8 mouse cellular contexts compared by ENCODE assay signal in the genomic region with DNA sequence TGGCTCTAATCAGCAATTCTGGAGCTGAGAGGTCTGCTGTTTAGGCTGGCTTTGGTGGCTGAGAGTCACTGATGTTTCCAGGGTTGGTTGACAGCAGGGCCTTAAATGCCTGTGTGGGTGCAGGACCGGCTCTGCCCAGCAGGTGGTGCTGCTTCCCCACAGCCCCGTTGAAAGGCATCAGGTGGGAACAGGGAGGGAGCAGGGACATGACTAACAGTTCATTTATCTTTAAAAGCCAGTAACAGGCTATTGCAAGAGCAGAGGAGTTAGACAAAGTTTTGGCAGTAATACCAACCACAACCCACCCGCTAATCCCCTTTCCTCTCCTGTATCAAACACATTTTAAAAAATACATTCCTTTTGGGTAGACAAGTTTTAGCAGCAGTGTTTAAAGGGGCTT. TPM values are rescaled to one million over a fixed set of nuclear protein-coding genes. Genes with fewer than 3 reads are reported as not detected.
A peak's percentile ranks its signal among the peaks of the same experiment; 100 is the strongest.
DNase-seq lines count a peak whose midpoint lies in the region; ATAC-seq and TF ChIP-seq lines count a peak whose summit lies in the region.

No protein-coding gene starts in this region.

- in situ Hi-C loops in Patski (cut with MboI; ENCODE audit: low pct_unique_long_range_greater_than_20kb): loop anchor here (5.0 kb wide), 1 partner anchor 172 kb away; no protein-coding TSS in a partner anchor

- WGBS in hindbrain, postnatal 0 days: 26% methylated on average over 3 of the region's 3 CpGs

- H3K27ac ChIP-seq in hindbrain, postnatal 0 days: no peak overlapping the region

- ATAC-seq in Patski: peak; percentile 91
- peak; percentile 70; the same call in 1 of the 2 replicates for ATAC-seq in hindbrain, postnatal 0 days
- peak; percentile 92 for ATAC-seq in megakaryocyte-erythroid progenitor cell, adult 5-6 weeks (replicated peaks; ENCODE audit: low FRiP score, low TSS enrichment, poor library complexity, severe bottlenecking)

- POLR2A ChIA-PET in Patski (lab: Charles Lee): no interaction called here

- CTCF ChIA-PET in Patski (lab: Charles Lee): interaction anchor here (0.6 to 1.1 kb wide), 5 partner anchors 12 to 275 kb away, joined by 3 read pairs; no protein-coding TSS in a partner anchor

- H3K4me2 ChIP-seq in hindbrain, postnatal 0 days (ENCODE audit: low read depth, low read length): no peak overlapping the region

- H3K27me3 ChIP-seq in Patski: no peaks in the 10 kb centered on the region
- no peaks in the 10 kb centered on the region for H3K27me3 ChIP-seq in hindbrain, postnatal 0 days (ENCODE audit: insufficient read depth, low read length)

- no peak overlapping the region for H3K4me3 ChIP-seq in hindbrain, postnatal 0 days (ENCODE audit: low read length)

- peaks cover 15% of the 10 kb centered on the region for H3K36me3 ChIP-seq in hindbrain, postnatal 0 days (ENCODE audit: insufficient read depth, low read length)

- peak; percentile 43 for DNase-seq in Patski (ENCODE audit: low read depth, low spot score)
- peak; percentile 85 for DNase-seq in cerebellum, adult 8-10 months
- DNase-seq in frontal cortex, adult 2 months (ENCODE audit: extremely low spot score in 1 of 2, low spot score in 1 of 2): peak; percentile 69 to 93
- DNase-seq in hindbrain, postnatal 0 days (ENCODE audit: low spot score): peak; percentile 84
- DNase-seq in left cerebral cortex, adult 8-10 months (ENCODE audit: low spot score in 2 of 2): peak; percentile 48 to 89
- peak; percentile 79 to 87 for DNase-seq in right cerebral cortex, postnatal 10 days (ENCODE audit: low spot score in 2 of 2)
- peak; percentile 79 to 88 for DNase-seq in urinary bladder, postnatal 36 days (ENCODE audit: low spot score in 2 of 2)

- no peak overlapping the region for H3K9ac ChIP-seq in hindbrain, postnatal 0 days (replicated peaks; ENCODE audit: low read length)

- peak; percentile 99 for TF ChIP-seq CTCF in Patski (IDR thresholded peaks at IDR 0.05)
- peak; percentile 99 for TF ChIP-seq CTCF in hindbrain, postnatal 0 days (IDR thresholded peaks at IDR 0.05; ENCODE audit: low read depth)

- no peaks in the 10 kb centered on the region for H3K9me3 ChIP-seq in hindbrain, postnatal 0 days (ENCODE audit: low read length)

- no peaks in the 10 kb centered on the region for H3K4me1 ChIP-seq in hindbrain, postnatal 0 days (ENCODE audit: insufficient read depth, low read length)

RNA-seq across cellular contexts. Expression of a gene that starts 30.5 kb away (rescaled TPM):
- 24.8 TPM for polyA plus RNA-seq in Patski (2021)
- polyA plus RNA-seq in frontal cortex, adult 2 months (2012; rRNA removed): 83.9 and 85.0 TPM in 2 replicates
- 41.6 and 55.6 TPM in 2 replicates for total RNA-seq in hindbrain, postnatal 0 days (2014; rRNA removed)
- 48.6 and 49.0 TPM in 2 replicates for polyA plus RNA-seq in hindbrain, postnatal 0 days (2015; fragmentation: Nextera tagmentation; extraction: Ambion mirVana)
- total RNA-seq in left cerebral cortex, adult 8-10 months (2022): 10 to 100 TPM; 47.3 to 54.4 (median 52.2) TPM
- 34.2 and 38.1 TPM in 2 replicates for total RNA-seq in megakaryocyte-erythroid progenitor cell, adult 5-6 weeks (2014; fragmentation: Nextera tagmentation)
- total RNA-seq in megakaryocyte-erythroid progenitor cell, adult 5-6 weeks (2017): 30.1 and 39.3 TPM in 2 replicates

RNA-seq across cellular contexts. Expression of a gene that starts 30.8 kb away (rescaled TPM):
- polyA plus RNA-seq in Patski (2021): 171 TPM
- 302 and 335 TPM in 2 replicates for polyA plus RNA-seq in frontal cortex, adult 2 months (2012; rRNA removed)
- 107 and 121 TPM in 2 replicates for total RNA-seq in hindbrain, postnatal 0 days (2014; rRNA removed)
- polyA plus RNA-seq in hindbrain, postnatal 0 days (2015; fragmentation: Nextera tagmentation; extraction: Ambion mirVana): 184 and 193 TPM in 2 replicates
- 100 to 1,000 TPM; 163 to 200 (median 198) TPM for total RNA-seq in left cerebral cortex, adult 8-10 months (2022)
- total RNA-seq in megakaryocyte-erythroid progenitor cell, adult 5-6 weeks (2014; fragmentation: Nextera tagmentation): 265 and 360 TPM in 2 replicates
- 553 and 613 TPM in 2 replicates for total RNA-seq in megakaryocyte-erythroid progenitor cell, adult 5-6 weeks (2017)
